Comparison of ENCODE assay signal across 25 mouse cellular contexts in the genomic region with DNA sequence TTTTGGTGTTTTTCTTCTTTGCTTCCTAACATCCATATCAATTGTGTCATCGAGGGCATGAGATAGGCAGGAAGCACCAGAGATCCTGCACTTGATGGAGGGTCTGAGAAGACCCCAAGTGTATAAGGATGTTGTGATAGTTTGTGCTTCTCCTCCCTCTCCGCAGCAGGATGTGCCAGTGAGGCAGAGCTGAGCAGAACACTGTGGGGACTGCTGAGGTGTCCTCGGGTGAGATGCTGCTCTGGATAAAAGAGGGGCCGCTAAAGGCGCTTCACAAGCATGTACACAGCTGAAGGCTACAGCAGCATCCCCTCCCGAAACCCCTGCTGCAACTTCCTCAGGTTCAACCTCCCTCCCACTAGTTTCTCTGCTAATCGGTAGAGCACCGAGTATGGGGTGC.
DNase-seq lines count a peak whose midpoint lies in the region; ATAC-seq and TF ChIP-seq lines count a peak whose summit lies in the region.
"Had no signal": no experiment of that assay in that cellular context is flagged by ENCODE, and none has a peak within 500 bp of the region (broad histone marks: within the 10 kb centered on the region; RNA-seq: fewer than 3 reads in every experiment).

No protein-coding gene starts in this region.

- peaks cover 41% of the 10 kb centered on the region for H3K4me1 ChIP-seq in thymus, adult 2 months (replicated peaks; ENCODE audit: control insufficient read depth, insufficient read depth, low read length)
- H3K4me1 ChIP-seq in lung, adult 2 months (ENCODE audit: control insufficient read depth, insufficient read depth, low read length): no peaks in the 10 kb centered on the region
- H3K4me1 ChIP-seq: embryonic facial prominence, embryonic 12.5 days; embryonic facial prominence, embryonic 15.5 days had no signal

- peak overlapping the region; percentile 55 for H3K27ac ChIP-seq in thymus, adult 2 months (ENCODE audit: control insufficient read depth, insufficient read depth, low read length)
- H3K27ac ChIP-seq: embryonic facial prominence, embryonic 12.5 days; embryonic facial prominence, embryonic 15.5 days; gastrocnemius, adult 2 months; hindbrain, embryonic 14.5 days; hindbrain, postnatal 0 days had no signal

- no peak overlapping the region for H3K4me3 ChIP-seq in thymus, adult 2 months (ENCODE audit: control insufficient read depth, insufficient read depth, low read length)
- H3K4me3 ChIP-seq in lung, adult 2 months (replicated peaks; ENCODE audit: extremely low read depth, low read depth, low read length): no peak overlapping the region
- H3K4me3 ChIP-seq: embryonic facial prominence, embryonic 12.5 days; embryonic facial prominence, embryonic 15.5 days; gastrocnemius, adult 2 months had no signal

- ATAC-seq in CD4-positive, CD25-positive, alpha-beta regulatory T cell, adult 4 months: no peak
- ATAC-seq: activated CD4-positive, CD25-positive, alpha-beta regulatory T cell, adult 4 months; forebrain, embryonic 14.5 days; forebrain, postnatal 0 days; hindbrain, postnatal 0 days had no signal

- no peaks in the 10 kb centered on the region for H3K36me3 ChIP-seq in thymus, adult 2 months (ENCODE audit: control insufficient read depth, insufficient read depth, low read length)
- H3K36me3 ChIP-seq: embryonic facial prominence, embryonic 12.5 days; embryonic facial prominence, embryonic 15.5 days had no signal

- DNase-seq in CD4-positive, CD25-positive, alpha-beta regulatory T cell, adult 2 months (ENCODE audit: low read depth, low spot score): peak; percentile 8
- DNase-seq in thymus, adult 2 months: peak; percentile 54
- DNase-seq in thymus, postnatal 14 days: peak; percentile 71
- DNase-seq in thymus, postnatal 4 days: peak; percentile 67
- no peak for DNase-seq in retina, embryonic 14.5 days (ENCODE audit: low spot score)
- no peak for DNase-seq in lung, adult 2 months
- no peak for DNase-seq in cerebellum, adult 18-20 months
- DNase-seq: adrenal gland, adult 8-10 months; adrenal gland, postnatal 25 days; cerebellum, adult 11-12 months; cerebellum, adult 9-10 months; cerebellum, postnatal 14 days; forebrain, postnatal 0 days; gastrocnemius, adult 2 months; gastrocnemius, postnatal 14 days; heart, adult 11 months; heart, postnatal 10 days; heart, postnatal 4 days had no signal

- no peak for TF ChIP-seq CTCF in thymus, adult 2 months (IDR thresholded peaks at IDR 0.05; ENCODE audit: borderline replicate concordance, control insufficient read depth, extremely low read depth, insufficient read depth, low read length, poor library complexity)
- TF ChIP-seq CTCF in lung, adult 2 months (IDR thresholded peaks at IDR 0.05; ENCODE audit: insufficient read depth, low read length): no peak

- TF ChIP-seq POLR2A in thymus, adult 2 months (IDR thresholded peaks at IDR 0.05; ENCODE audit: control insufficient read depth, extremely low read depth, insufficient read depth, low read length, poor library complexity): no peak
- no peak for TF ChIP-seq POLR2A in lung, adult 2 months (IDR thresholded peaks at IDR 0.05; ENCODE audit: borderline replicate concordance, extremely low read depth, low read depth, low read length)

- WGBS in thymus, adult 2 months: 8% methylated on average over 8 of the region's 8 CpGs
- WGBS in lung, adult 2 months: 70% methylated on average over 8 of the region's 8 CpGs

- no peaks in the 10 kb centered on the region for H3K27me3 ChIP-seq in thymus, adult 2 months (ENCODE audit: control insufficient read depth, insufficient read depth, low read length)

Comparison
In these comparisons a context has a peak if more than half of its experiments do, and no peak if none do; other contexts are left out.
1. DNase-seq: peak in CD4-positive, CD25-positive, alpha-beta regulatory T cell, adult 2 months (single experiment), thymus, adult 2 months (single experiment), thymus, postnatal 14 days (single experiment) and thymus, postnatal 4 days (single experiment); none in retina, embryonic 14.5 days (single experiment), lung, adult 2 months (single experiment) and cerebellum, adult 18-20 months (0 of 2).